Mouse (Mus musculus) cortical plate, adult 2 months (tissue): ENCODE data around the gene Mpv17l2.

Source experiments
- CTCF ChIP-seq: fragments of 200-500 bp; IDR thresholded peaks from 2 replicates; pipeline ENCODE4 v1.5.1; 2011; ENCODE audit warnings: mild to moderate bottlenecking, control low read depth, low read length; ENCODE audit not compliant: insufficient read depth; ENCODE audit errors: extremely low read depth
- POLR2A ChIP-seq: fragments of 200-500 bp; IDR thresholded peaks from 2 replicates; pipeline ENCODE4 v1.6.1; 2011; ENCODE audit warnings: mild to moderate bottlenecking, low read length, control low read depth; ENCODE audit not compliant: insufficient read depth; ENCODE audit errors: extremely low read depth

DNA sequence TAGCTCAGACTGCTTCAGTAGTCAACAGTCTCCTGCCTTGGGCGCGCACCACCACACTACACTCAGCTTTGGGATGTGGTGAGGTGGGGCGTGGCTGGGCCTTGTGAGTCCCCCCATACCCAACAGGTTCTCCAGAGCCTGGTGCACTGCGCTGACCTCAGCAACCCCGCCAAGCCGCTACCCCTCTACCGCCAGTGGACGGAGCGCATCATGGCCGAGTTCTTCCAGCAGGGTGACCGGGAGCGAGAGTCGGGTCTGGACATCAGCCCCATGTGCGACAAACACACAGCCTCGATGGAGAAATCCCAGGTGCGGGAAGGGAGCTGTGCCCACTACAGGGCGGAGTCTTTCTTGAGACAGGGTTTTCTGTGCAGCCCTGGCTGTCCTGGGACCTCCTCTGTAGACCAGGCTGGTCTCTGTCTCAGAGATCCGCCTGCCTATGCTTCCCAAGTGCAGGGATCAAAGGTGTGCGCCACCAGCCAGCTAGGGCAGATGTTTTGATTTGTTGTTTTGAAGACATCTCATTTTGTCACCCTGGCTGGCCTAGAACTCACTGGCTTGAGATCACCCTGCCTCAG is 11.6 kb downstream of the Mpv17l2 start:
- no peak for TF ChIP-seq CTCF
- no peak for TF ChIP-seq POLR2A
